Mouse (Mus musculus) monocyte, adult 2 months (primary cell): ENCODE measurements at regions not wholly inside any gene's neighbourhood (a gene's known extent, or its start where the extent isn't known, plus 50 kb on each side); places are given as distances from the start of the nearest gene placed in this dataset.
"Not testable (repeated sequence)": the region's sequence is repeated elsewhere in the genome, so short reads cannot be mapped to it uniquely, and the experiment has no call there.

Source experiments
- DNase-seq, 2 experiments: peaks; one replicate each; pipeline ENCODE4 v3.0.0; 2022; ENCODE audit warnings: low spot score in 2 of 2, low read depth in 1 of 2

DNA sequence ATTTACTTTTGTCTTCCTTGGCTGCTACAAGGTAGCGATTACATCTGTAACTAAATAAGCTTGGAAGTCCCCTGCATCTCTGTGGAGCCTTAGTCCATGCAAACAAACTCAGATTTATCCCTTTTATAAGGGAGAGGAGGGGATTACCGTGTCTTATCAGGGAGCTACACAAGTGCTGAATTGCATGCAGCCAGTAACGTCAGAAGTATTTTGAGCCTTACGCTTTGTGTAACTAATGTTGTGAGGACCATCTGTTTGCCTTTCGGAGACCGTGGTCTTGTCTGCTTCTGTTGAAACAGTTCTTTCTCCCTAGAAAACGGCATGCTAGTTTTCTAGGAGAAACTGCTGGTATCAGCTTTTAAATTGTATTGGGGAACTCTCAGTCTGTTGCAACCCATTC is 58.0 kb upstream of the Dmrta1 start:
- DNase-seq: no peak

DNA sequence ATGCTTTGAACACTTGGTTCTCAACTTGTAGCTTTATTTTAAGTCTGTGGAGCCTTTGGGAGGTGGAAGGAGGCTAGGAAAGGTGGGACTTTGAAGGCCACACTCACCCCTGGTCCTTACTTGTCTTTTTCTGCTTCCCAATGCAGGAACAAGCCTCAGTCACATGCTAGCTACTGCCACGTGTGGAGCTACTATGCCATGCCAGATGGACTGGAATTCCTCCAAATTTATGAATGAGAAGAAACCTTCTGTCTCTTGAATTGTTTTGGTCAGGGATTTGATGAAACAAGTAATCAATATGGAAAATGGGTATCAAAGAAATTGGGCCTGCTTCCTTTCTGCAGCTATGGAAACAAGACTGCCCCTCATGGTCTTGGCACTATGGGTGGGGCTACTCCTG is 74.5 kb upstream of the Dmrta1 start:
- no peak for DNase-seq

DNA sequence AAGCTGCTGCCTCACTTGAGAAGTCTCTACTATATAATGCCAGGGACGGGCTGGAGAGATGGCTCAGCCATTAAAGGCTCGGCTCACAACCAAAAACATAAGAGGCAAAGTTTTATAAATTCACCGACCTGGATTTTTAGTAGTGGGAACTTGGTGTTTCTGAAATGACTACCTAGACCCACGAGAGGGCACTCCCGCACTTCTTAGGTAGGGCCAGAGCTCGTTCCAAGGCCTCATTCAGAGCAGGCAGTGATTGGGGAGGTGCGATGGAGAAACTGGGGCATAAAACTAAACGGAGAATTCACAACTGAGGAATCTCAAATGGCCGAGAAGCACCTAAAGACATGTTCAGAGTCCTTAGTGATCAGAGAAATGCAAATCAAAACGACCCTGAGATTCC is 103.7 kb upstream of the Dmrta1 start:
- no peak for DNase-seq

DNA sequence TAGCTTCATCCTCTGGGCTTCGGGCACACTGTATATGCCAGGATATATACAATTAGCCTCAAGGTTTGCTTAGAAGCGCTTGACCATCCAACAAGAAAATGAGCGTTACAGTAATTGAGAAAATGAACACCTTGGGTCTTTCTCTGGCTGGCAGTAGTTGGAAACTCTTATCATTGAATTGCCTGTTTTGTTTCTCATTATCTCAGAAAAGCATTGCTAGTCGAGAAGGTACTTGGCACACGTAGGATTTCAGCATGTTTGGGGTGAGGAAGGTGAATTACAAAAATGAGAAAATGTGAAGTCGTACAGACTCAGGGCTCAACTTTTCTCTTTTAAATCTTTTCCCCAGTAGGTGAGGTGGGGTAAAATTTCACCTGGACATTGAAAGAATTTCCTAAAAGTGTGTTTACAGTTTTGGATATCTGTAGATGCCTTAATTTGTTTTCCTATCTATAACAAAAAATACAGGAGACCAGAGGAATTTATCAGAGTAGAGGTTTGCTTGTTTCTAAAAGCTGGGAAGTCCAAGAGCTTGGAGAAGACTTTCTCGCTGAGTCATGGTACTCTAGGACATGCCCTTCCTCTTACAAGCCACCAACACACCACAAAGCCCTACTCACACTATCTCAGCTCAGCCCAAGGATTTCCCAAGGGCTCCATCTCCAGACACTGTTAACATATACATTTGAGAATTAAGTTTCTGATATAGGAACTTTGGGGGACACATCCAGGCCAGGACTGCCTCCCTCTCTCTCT is 124.3 kb upstream of the Dmrta1 start:
- DNase-seq: no peak

DNA sequence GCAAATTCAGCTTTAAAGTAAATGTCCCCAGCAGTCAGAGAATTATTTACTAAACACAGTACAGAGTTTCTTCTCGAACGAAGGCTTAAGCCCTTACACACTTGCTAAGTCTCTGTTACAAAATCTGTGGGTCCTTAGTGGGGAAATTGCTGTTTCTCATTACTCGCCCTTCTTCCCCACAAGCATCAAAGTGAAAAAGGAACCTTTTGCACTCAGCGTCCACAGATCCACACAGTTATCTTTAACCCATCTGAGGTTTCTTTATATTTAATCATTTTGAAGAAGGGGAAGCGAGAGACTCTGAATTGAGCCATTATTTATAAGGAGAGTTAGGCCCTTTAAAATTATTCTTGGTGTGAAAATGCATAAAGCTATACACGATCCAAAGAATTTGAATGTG is 126.7 kb upstream of the Dmrta1 start:
- no peak for DNase-seq

DNA sequence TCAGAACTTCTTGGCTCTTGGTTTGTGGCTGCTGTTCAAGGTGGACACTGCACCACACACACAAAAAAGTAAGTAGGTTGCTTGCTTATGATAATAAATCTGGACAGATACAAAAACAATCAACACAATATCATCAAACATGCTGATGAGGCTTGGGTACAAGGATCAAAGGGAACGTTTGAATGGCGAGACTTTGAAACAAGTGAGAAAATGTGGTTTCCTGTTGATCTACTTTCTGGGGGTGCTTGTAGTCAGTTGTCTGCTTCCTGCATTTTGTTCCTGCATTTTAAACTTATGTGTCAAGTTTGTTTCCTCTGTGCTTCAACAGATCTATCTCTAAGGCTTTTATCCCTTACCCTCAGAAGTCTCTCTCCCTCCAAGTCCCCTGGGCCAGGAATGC is 128.7 kb upstream of the Dmrta1 start:
- DNase-seq: no peak

DNA sequence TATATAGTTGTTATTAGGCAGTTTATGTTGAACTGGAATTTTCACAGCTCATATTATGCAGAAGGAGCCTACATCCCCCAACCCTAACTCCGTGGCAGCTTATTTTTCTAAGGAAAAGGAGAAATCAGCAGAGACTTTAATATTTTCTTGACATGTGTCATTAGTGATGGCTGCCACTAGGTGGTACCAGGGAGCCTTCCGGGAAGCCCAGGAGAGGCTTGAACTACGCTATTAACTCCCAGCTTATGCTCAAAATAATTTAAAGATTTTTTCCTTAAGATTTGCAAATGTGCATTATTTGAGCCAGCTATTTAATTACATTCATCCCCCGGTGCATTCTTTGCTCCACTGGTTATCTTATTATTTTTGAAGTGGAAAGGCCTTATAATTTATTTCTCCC is 146.8 kb upstream of the Dmrta1 start:
- DNase-seq: no peak

DNA sequence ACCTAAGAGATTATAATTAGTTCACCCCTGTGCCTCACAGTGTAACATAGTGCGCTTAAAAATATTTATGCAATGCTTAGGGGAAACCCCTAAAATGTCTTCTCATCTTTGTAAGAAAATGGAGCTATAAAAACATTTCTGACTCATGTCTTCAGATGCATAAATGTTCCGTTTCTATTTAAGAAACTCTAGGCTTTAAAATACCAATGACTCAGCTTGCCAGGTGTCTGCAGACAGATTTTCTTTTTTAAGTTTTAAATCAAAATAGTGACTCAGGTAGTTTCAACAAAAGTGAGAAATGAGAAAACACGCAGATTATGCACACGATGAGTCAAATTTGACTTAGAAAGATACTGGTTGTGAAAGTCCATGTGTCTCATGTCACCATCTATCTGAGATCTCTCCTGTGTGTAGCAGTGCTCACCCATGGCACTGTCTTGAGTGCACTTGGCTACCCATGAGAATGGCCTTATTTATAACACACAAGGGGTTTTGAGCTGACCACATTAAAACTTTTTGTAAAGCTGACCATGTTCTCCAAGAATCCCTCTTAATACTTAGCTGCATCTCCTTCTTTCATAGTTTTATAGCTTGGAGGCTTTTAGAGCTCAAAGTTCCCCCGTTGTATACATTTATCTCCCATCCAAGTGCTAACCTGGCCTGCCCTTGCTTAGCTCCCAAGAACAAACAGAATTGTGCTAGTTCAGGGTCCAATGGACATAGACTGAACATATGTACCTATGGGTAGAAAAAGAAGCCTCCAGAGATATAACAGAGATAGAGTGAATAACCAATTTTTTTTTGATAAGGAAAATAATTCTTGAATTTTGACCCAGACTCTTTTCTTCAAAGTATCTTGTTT is 149.0 kb upstream of the Dmrta1 start:
- no peak for DNase-seq

DNA sequence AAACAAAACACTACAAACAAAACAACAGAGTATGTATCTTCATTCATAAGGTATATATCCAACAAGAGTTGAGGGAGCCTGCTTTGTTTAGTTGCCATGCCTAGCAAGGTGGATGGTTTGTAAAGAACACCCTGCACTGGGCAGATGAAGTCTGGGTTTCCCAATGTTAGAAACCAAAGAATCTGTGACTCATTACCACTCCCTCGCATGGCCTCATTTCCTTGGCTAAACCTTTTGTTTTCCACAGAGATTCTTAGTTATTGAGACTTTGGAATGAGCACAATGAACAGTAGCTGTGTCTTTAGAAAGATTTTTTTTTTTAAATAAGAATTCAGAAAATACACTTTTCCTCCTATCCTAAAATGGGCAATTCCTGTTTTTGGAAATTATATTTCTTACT is 151.3 kb upstream of the Dmrta1 start:
- no peak for DNase-seq

DNA sequence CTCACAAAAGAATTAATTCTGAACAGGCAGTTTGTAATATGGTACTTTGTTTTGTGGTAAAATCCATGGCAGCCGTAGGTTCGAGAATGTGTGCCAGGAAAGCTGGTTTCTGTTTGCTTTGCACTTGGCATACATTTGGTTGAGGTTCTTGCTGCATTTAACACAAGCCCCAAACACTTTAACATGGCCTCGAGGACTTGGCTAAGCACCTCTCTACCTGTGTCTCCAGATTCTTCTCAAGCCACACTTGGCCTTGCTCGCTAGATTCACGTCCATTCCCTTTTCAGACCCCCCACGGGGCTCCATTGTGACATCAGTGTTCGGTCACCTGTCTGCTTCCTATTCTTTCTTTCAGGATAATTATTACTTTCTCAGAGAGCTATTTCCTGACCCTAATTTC is 151.9 kb upstream of the Dmrta1 start:
- DNase-seq: no peak

DNA sequence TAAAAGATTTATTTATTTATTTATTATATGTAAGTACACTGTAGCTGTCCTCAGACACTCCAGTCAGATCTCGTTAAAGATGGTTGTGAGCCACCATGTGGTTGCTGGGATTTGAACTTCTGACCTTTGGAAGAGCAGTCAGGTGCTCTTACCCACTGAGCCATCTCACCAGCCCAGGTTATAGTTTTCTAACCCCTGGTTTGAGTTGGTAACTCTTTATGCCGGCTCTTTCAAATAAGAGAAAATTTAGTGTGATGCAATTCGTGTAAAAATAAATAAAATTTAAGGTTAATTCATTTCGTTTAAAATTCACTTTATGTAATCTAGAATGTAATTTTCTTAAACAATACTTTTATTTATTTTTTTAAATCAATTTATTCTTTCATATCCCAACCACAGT is 153.7 kb upstream of the Dmrta1 start:
- not testable (repeated sequence) for DNase-seq

DNA sequence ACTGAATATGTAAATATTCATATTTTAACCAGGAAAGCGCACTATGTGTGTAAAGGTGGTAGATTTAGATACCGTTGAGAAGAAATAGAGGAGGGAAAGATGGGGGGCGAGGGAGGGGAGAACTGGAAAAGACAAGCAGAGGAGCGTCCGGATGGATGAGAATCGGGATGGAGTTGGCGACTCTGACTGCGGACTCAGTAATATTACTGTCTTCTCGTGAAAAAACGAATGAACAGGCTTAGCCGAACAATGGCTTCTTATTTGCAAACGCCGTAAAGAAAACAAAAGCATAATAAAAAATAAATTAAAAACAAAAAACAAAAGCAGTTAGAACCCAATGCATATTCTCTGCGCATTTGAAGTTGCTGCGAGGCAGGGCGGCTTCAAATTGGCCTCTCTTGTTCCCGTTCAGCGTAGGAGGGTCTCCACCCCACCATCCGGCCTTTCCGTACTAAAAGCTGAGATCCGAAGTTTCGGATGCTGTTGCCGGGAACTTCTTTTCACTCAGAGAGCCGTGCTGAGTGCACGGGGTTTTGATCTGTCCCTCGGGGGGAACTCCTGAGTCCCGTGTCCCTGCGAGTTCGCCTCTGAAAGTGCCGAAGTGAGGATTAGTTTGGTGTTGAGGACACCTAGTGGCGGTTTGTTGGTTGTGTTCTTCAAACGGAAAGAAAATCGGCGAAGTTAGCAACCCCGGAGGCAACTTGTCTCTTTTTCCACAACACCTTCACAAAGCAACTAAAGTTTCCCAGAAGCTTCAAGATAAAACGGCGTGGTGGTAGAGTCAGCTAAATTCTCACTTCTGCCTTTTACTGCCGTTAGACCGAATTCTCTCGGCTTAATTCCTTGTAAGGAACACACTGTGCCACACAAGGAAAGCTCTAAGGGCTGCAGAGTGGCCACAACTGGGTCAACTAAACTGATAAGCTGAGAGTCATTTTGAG is 154.7 kb upstream of the Dmrta1 start:
- peak in 1 of 2 experiments; percentile 2 for DNase-seq

DNA sequence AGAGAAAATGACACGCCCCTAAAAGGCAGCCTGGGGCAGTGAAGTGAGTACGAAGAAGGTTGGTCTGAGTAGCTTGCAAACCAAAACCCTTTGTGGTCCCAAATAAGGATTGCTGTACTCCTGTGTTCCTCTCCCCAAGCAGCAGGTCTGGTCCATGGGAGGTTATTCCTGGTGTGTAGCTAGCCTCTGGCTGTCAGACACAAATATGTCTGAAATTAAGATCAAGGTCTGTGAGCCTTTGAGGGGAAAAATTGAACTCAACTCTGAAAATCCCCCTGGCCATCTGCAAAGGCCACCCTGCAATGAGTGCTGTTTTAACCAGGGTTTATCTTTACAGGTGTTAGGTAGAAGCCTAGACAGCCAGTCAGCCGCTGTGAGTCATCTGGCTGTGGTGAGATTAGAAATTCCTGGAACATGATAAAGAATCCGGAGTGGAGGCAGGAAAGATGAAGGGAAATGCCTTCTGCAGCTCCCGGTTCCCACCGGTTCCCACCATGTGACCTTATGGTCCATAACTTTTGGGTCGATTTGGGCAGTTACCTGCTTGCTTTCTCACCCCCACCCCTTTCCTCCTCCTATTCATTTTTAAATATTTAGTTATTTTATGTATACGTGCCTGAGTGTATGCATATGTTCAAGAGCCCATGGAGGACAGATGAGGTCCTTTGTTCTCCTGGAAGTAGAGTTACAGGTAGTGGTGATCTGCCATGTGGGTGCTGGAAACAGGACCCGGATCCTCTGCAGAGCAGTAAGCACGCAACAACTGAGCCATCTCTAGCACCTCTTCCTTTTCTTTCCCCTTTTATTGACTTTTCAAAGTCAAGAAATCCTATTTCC is 155.6 kb upstream of the Dmrta1 start:
- DNase-seq: no peak

DNA sequence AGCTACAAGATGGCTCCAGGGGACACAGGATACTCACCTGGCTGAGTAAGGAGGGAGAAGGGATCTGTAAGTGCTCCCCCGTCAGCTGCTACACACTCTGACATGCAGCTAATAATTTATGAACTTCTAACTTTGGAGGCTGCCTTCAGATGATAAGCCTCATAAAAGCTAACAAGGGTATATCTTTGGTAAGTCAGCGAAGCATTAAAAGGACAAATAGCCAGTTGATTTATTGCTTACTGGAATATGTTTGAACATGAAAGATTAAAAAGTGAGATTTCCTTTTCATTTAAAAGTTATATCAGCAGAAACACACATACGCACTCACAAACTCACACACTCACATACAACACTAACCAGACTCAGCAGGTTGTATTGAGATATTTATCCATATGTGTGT is 161.2 kb upstream of the Dmrta1 start:
- DNase-seq: no peak

DNA sequence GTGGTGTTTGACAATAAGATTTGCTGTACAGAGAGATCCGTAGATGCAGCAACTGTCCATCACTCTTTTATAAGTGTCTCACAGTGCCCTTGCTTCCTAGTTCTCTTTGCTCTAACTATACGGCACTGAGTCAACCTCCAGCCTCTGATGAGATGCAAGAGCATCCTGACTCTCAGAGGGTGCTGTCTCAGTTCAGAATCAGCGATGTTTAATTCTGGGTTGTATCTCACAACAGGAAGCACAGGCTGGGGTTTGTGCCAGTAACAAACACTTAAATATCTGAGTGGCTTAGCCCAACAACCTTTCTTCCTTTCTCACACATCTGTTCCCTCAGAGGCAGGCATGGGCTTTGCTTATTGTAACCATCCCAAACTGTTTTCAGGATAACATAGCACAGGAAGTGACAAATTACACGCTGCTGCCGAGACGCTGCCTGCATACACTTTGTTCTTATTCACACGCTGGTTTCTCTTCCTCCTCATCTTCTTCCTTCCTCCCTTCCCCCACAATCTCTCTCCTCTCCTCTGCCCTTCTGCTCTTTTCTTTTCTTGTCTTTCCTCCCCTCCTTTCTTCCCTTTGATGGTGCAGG is 163.3 kb upstream of the Dmrta1 start:
- no peak for DNase-seq

DNA sequence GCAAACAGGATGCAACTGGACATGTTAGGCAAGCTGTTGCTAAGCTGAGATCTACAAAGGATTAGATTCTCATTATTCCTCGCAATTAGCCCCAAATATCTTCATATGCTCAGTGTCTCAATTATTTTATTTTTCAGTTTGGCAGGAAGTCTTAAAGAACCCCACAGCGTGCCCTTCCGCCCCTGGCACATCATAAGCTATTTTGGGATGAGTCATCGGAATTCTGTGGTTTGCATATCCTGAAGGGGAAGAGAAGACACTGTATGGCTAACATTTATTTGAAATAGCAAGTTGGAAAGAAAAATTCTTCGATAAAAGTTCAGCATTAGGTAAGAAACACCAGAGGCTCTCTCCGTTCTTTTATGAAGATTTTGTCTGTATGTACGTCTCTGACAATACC is 164.3 kb upstream of the Dmrta1 start:
- no peak for DNase-seq

DNA sequence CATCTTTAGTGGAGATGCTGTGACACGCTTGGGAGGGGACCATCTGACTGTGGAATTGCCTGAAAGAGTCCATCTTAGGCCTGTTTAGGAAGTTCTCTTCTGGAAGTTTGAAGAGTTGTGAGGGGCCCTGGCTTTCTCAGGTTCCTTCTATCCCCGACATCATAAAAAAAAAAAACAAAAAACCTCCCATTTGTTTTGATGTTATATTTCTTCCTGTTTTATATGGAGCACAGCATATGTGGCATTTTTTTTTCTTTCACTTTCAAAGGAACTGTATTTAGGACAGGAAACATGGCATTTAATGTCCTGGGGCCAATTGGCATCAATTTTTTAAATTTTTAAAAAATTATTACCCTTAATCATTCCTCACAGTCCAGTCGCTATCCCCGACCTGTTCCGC is 168.6 kb upstream of the Dmrta1 start:
- DNase-seq: no peak

DNA sequence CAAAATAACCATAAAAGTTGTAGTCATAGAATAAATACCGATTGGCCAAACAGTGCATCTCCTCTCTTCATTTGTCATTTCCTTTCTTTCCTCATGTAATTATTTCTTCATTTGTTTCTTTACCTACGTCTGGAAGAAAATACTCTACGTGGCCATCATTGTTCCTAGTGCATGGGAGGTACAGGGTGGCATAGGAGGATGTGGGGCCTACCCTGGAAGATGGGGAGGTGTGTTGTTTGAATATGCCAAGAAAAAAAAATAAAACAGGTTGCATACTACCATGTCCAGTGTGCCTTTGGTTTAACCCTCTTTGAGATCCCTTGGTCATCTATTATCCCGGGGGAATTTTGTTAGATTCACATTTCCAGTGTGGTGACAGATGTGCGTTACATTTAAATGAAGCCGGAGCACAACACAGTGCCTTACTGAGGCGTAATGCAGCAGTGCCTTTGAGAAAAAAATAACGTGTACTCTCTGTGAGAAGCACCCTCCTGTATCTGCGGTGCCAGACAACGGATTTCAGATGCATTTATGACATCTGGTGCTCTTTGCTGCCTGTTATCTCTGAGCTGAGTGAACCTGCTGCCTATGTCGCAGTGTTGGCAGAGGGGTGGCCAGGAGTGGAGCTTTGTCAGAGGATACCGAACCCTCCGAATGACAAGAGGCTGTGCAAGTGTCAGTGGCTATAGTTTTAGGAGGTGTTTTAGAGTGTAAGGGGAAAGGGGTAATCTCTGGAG is 169.4 kb upstream of the Dmrta1 start:
- no peak for DNase-seq

DNA sequence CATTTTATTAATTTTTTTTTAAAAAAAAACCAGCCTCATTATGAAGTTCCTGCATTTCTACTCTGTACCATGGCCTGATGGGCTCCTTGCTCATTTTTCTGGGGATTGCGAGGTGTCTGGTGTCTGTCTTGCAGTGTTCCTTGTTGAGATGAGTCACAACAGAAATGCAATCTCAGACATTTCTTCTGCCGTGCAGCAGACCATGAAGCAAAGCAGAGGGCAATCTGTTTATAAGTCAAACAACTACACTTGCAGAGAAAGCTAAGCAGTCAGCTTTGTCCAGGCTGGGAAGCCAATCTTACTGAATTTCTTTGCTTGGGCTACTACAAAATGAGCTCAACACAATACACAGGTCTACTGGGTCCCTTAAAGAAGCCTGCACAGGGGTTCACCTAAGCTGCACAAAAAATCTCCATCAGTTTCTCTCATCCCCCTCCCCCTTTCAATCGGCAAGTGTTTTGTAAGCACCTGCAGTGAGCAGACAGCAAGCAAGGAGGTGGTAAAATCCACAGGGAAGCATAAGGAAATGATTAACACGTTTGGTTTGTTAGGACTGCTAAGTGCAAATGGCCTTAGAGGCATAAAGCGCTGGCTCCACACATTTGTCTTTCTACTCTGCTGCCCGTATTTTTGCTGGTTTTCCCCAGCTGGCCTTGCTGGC is 171.0 kb upstream of the Dmrta1 start:
- DNase-seq: no peak
